Mouse (Mus musculus) myocyte (in vitro differentiated cells): ENCODE data around the gene Lpp.

ENCODE experiments used
- E2F4 ChIP-seq: IDR thresholded peaks from one replicate; pipeline ENCODE4 v1.6.1; 2011; ENCODE audit warnings: mild to moderate bottlenecking, control low read depth, moderate library complexity; ENCODE audit not compliant: insufficient read depth
- POLR2A ChIP-seq: IDR thresholded peaks from one replicate; pipeline ENCODE4 v1.6.1; 2011; ENCODE audit warnings: low read depth, mild to moderate bottlenecking, control low read depth, moderate library complexity; ENCODE audit not compliant: insufficient read length

DNA sequence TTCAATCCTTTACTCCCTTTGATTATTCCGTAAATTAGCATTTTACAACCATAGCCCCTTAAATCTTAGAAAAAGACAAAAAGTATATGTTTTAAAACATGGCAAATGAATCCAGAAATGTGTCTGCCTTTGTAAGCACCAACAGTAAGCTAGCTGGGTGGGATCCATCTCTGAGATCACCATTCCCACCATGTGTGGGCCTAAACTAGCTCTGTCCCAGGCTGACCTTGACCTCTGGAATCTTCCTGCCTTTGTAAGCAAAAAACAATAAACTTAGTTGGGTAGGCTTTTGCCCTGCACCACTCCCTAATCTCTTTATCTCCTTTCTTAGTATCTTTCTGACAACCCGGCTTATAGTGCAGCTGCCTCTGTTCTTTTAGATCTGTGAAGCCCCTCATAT lies 13.2 kb downstream of the Lpp start:
- TF ChIP-seq POLR2A (no peak), E2F4 (no peak)
